Mouse (Mus musculus): Measurements from ENCODE around the gene Myo3b.

DNA sequence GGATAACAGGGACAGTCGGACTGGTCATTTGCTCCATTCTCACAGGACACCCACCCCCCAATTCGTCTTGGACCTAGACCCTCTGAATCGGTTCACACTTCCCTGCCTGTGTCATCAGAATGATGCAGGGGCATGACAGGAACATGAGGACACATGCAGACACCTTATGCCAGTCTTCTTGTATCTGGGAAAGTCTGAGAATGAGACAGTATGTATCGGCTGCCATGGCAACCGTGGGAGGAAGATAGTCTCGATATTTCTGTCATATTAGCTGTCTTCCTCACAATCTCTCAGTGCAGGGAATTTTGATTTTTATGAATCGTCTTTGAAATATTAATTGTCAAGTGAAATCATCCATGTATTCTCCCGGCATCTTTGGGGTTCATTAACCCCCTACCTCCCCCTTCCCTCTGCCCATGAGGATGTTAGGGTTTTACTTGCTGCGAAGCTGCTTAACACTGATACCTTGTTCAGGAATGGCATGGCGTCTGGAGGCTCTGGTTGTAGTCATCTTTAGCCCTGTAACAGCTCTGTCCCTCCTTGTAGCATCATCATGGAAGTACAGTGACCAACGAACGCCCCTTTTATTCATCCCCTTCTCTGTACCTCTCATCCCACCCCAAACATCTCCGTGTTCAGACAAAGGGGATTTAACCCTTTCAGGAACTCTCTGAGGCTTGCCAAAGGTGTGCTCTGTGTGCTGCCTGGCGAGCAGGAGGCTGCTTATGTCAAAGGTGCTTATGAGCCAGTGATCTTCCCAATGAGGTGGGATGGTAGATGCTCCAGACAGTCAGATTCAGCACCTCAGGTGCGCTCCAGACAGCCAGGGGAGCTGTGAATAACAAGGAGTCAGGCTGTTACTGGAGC is 58.5 kb downstream of the Myo3b start:
- TF ChIP-seq POLR2A (IDR thresholded peaks at IDR 0.05; ENCODE audit: insufficient read length, low read depth) (no peak), MAX (IDR thresholded peaks at IDR 0.05; ENCODE audit: low read depth) (no peak), MYOG (IDR thresholded peaks at IDR 0.05; ENCODE audit: control insufficient read depth in 1 of 3, insufficient read depth in 1 of 3, insufficient read length in 2 of 3, low read depth in 2 of 3) (no peak), REST (IDR thresholded peaks at IDR 0.05; ENCODE audit: insufficient read depth, insufficient read length) (no peak), TCF12 (IDR thresholded peaks at IDR 0.05; ENCODE audit: insufficient read depth, poor library complexity, severe bottlenecking) (no peak)

Measured in myocyte (in vitro differentiated cells).